Mouse (Mus musculus): ENCODE measurements around the gene Pkd1l3. TPM values are rescaled to one million over a fixed set of nuclear protein-coding genes. Genes with fewer than 3 reads are reported as not detected.
A peak's percentile ranks its signal among the peaks of the same experiment; 100 is the strongest.

Gene Pkd1l3
- polyA plus RNA-seq, 1 experiment from 2014 or later = 0.03 TPM

DNA sequence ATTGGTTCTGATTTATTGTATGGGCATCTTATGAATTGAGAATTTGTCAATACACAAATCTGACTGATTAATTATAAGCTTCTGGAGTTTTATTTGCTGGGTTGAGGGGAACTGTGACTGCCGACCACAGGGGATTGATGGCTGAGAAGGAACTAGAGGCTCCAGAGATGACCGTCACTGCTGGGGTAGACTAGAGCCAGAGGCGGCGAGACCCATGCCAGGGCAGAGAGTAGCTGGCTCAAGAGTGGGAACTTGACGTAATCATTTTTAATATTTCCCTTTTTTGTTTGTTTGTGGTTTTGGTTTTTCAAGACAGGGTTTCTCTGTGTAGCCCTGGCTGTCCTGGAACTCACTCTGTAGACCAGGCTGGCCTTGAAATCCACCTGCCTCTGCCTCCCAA, 72.9 kb downstream of the Pkd1l3 start:
- H3K36me3 ChIP-seq (replicated peaks) = peaks cover 6% of the 10 kb centered on the region
- no peaks in the 10 kb centered on the region for H3K9me3 ChIP-seq
- no peaks in the 10 kb centered on the region for H3K27me3 ChIP-seq (replicated peaks)
- H3K4me2 ChIP-seq = no peak overlapping the region
- no peak for ATAC-seq (replicated peaks)
- no peak overlapping the region for H3K27ac ChIP-seq
- H3K4me3 ChIP-seq = no peak overlapping the region
- peaks cover 23% of the 10 kb centered on the region for H3K4me1 ChIP-seq
- 91% methylated on average over 5 of the region's 5 CpGs for WGBS
- H3K9ac ChIP-seq = no peak overlapping the region

DNA sequence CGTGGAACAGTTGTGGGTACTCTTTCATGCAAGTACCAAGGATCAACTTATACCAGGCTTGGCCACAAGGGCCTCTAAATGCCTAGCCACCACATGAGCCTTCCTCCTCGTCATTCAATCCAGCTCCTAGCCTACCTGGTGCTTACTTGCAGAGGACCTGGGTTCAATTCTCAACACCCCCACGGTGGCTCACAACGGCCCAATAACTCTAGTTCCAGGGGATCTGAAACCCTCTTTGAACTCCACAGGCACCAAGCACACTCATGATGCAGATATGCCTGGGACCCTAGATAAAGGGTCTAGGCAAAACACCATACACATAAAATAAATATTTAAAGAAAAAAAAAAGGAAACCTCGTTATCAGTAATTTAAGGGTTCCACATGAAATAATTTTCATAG, 77.5 kb downstream of the Pkd1l3 start:
- Histone ChIP-seq H3K27ac (peak overlapping the region; percentile 25; the same call in 1 of the 2 replicates), H3K9me3 (no peaks in the 10 kb centered on the region), H3K27me3 (replicated peaks) (no peaks in the 10 kb centered on the region), H3K9ac (peak overlapping the region; percentile 95), H3K4me2 (peak overlapping the region; percentile 84), H3K4me3 (peak overlapping the region; percentile 92), H3K36me3 (replicated peaks) (no peaks in the 10 kb centered on the region), H3K4me1 (peaks cover 26% of the 10 kb centered on the region)
- 51% methylated on average over 5 of the region's 5 CpGs for WGBS
- no peak for ATAC-seq (replicated peaks)

DNA sequence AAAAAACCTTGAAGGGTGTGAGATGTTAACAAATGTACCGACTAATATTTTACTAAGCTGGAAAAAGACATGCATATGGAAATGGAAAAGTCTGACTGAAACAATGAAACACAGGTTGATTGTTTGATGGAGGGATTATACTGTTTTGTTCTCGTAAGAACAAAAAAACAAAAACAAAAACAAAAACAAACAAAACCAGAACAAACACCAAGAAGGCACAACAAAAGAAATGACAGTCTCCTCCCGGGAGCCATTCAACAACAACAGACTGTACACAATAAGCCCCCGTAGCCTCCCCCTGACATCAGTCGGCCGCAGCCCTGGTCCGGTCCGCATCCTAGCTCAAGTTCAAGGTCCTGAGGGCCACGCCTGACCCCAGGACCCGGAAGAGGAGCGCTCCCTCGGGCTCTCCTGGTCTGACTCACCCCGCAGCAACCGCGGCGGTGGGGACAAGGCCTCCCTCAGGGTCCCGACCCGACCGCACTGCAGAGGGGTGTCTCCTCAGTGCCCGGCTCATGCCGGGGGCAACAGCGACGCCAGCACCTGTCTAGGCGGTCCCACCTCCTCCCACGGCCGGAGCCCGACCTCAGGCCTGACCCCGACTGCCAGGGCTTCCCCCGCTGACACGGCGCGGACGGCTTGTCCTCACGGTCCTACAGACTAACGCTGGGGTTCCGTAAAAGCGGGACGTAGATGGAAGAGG, 78.3 kb downstream of the Pkd1l3 start:
- H3K27me3 ChIP-seq (replicated peaks) = no peaks in the 10 kb centered on the region
- peak overlapping the region; percentile 92 for H3K4me3 ChIP-seq
- H3K9ac ChIP-seq = peak overlapping the region; percentile 95
- H3K9me3 ChIP-seq = no peaks in the 10 kb centered on the region
- peak overlapping the region; percentile 87 for H3K27ac ChIP-seq
- ATAC-seq (replicated peaks) = peak; percentile 83
- peaks cover 26% of the 10 kb centered on the region for H3K4me1 ChIP-seq
- H3K36me3 ChIP-seq (replicated peaks) = no peaks in the 10 kb centered on the region
- H3K4me2 ChIP-seq = peak overlapping the region; percentile 84
- under 1% methylated on average over 38 of the region's 38 CpGs for WGBS

DNA sequence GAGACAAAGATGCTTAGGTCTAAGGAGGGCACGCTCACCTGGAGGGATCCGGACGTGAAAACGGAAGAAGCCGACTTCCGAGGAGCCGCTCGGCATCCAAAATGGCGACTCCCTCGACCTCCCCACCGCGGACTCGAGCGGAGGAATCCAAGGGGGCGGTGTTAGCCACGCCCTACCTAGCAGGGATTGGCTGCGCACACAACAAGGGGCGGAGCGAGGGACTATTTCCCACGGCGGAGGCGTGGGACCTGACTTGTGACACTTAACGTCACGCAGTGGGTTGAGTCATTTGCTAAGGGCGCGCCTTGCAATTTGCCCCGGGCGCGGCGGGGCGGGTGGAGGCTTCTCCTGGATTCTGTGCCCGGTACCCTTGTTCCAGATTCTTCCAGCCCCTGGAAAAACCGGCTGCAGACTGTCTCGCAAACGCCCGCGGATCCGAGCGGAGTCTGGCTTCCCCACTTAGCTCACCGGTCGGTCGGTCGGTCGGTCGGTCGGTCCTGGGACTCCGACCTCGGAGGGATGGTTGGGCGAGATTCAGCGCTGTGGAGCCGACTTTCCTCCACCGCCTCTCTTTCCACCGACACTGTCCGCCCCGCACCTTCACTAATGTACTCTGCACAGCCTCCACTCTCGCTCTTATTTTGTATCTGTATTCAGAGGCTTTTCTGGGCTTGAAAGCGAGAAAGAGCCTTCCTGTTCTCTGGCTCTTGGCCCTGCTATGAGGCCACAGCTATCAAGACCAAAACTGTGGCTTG, 79.0 kb downstream of the Pkd1l3 start, which contains the start of gene Ist1:
Gene Ist1, minus strand, starts transcription at position 115 of the 755 bp plus-strand sequence.
- ATAC-seq (replicated peaks) = peak; percentile 97
- Histone ChIP-seq H3K9ac (peak within 1 kb of the TSS; percentile 95), H3K27me3 (replicated peaks) (no peaks in the 10 kb centered on the region), H3K9me3 (no peaks in the 10 kb centered on the region), H3K27ac (peak within 1 kb of the TSS; percentile 87), H3K4me1 (peaks cover 26% of the 10 kb centered on the region), H3K4me3 (peak within 1 kb of the TSS; percentile 92), H3K36me3 (replicated peaks) (no peaks in the 10 kb centered on the region), H3K4me2 (peak within 1 kb of the TSS; percentile 84)
- under 1% methylated on average over 57 of the region's 57 CpGs for whole genome bisulfite sequencing

DNA sequence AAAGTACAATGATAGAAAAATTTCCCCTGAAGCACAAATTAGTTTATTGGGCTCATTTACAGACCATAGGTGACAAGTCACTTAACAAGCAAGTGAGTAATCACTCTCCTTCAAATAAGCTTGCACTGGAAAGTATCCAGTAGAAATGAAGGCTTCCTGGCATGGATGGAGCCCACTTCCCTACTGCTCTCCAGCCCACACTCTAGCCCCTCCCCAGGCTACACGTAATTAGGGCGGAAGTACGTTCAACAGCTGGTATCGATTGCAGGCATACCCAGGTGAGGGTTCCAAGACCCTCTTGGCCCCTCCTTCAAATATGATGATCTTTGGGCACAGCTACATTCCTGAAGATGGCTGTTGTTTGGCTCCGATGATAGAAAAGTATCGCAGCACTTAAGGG, 79.8 kb downstream of the Pkd1l3 start:
- Histone ChIP-seq H3K4me2 (peak overlapping the region; percentile 74), H3K36me3 (replicated peaks) (no peaks in the 10 kb centered on the region), H3K9ac (no peak overlapping the region), H3K27ac (no peak overlapping the region), H3K4me3 (peak overlapping the region; percentile 92; the same call in 1 of the 2 replicates), H3K4me1 (peaks cover 26% of the 10 kb centered on the region), H3K9me3 (no peaks in the 10 kb centered on the region), H3K27me3 (replicated peaks) (no peaks in the 10 kb centered on the region)
- 62% methylated on average over 6 of the region's 6 CpGs for WGBS
- ATAC-seq (replicated peaks) = no peak

DNA sequence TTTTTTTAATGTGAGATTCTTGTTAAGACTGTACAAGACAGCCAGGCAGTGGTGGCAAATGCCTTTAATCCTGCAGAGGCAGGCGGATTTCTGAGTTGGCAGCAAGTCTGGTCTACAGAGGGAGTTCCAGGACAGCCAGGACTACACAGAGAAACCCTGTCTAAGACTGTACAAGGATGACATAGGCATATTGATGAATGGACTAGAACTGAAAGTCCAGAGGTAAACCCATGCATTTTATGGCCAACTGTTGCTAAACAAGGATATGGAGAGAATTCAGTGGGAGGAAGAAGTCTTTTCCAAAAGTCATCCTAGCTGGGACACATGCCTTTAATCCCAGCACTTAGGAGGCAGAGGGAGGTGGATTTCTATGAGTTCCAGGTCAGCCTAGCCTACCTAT, 83.4 kb downstream of the Pkd1l3 start:
- no peaks in the 10 kb centered on the region for H3K9me3 ChIP-seq
- H3K36me3 ChIP-seq (replicated peaks) = no peaks in the 10 kb centered on the region
- H3K4me2 ChIP-seq = no peak overlapping the region
- H3K27ac ChIP-seq = no peak overlapping the region
- 82% methylated on average over 1 of the region's 1 CpGs for WGBS
- peaks cover 8% of the 10 kb centered on the region for H3K4me1 ChIP-seq
- ATAC-seq (replicated peaks) = no peak
- no peak overlapping the region for H3K9ac ChIP-seq
- H3K27me3 ChIP-seq (replicated peaks) = no peaks in the 10 kb centered on the region
- no peak overlapping the region for H3K4me3 ChIP-seq

DNA sequence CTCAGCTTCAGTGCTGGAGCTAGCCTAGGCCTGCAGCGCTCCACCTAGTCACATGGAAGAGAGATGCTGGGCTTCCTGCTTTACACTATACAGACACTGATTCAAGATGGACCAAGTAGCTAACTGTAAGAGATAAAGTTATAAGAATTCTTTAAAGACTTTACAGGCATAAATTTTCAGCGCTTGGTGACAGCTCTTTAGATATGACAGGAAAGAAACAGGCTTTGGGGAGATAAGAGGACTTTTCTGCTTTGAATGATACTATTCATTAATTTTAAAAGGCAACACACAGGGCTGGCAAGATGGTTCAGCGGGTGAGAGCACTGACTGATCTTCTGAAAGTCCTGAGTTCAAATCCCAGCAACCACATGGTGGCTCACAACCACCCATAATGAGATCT, 84.2 kb downstream of the Pkd1l3 start:
- H3K4me1 ChIP-seq = peaks cover 8% of the 10 kb centered on the region
- ATAC-seq (replicated peaks) = no peak
- H3K9me3 ChIP-seq = no peaks in the 10 kb centered on the region
- no peaks in the 10 kb centered on the region for H3K27me3 ChIP-seq (replicated peaks)
- no peak overlapping the region for H3K4me3 ChIP-seq
- H3K9ac ChIP-seq = no peak overlapping the region
- 80% methylated on average over 3 of the region's 3 CpGs for WGBS
- H3K4me2 ChIP-seq = no peak overlapping the region
- no peaks in the 10 kb centered on the region for H3K36me3 ChIP-seq (replicated peaks)
- no peak overlapping the region for H3K27ac ChIP-seq

DNA sequence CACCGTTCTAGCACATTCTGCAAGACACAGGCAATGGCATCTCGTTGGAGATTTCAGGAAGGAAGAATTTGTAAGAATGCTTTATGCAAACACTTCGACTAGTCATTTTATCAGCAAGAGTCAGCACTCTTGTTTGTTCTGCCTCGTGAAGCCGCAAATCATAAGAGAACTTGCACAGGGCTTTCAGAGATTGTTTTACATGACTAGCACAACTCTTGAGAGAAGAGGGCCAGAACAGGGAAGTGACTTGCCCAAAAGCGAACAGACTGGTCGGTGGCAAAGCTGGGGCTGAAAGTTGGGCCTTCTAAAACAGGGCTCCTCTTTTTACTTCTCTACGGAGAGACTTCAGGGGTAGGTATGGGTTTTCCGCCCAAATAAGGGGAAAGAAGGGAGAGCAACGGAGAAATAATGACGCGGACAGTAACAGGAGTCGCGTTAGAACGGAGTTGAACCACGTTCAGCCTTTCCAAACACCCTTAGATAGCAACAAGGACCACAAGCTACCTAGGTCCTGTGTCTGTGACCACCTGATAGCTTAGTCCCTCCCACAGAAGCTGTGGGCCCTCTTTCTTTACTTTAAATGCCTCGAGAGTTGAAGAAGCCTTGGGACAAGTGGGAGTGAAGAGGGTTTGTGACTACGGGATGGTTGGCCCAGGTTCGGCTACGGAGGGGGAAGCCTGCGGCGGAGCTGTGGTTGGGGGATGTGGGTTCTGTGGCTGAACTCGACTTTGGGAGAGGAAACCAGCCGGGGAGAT, 90.4 kb downstream of the Pkd1l3 start:
- H3K4me1 ChIP-seq = peaks cover 33% of the 10 kb centered on the region
- H3K36me3 ChIP-seq (replicated peaks) = peaks cover 12% of the 10 kb centered on the region; the same call in 1 of the 2 replicates
- H3K9ac ChIP-seq = peak overlapping the region; percentile 36
- H3K9me3 ChIP-seq = no peaks in the 10 kb centered on the region
- H3K4me2 ChIP-seq = peak overlapping the region; percentile 84
- 12% methylated on average over 24 of the region's 24 CpGs for WGBS
- peak overlapping the region; percentile 90 for H3K4me3 ChIP-seq
- H3K27ac ChIP-seq = peak overlapping the region; percentile 98
- no peaks in the 10 kb centered on the region for H3K27me3 ChIP-seq (replicated peaks)
- ATAC-seq (replicated peaks) = peak; percentile 31

DNA sequence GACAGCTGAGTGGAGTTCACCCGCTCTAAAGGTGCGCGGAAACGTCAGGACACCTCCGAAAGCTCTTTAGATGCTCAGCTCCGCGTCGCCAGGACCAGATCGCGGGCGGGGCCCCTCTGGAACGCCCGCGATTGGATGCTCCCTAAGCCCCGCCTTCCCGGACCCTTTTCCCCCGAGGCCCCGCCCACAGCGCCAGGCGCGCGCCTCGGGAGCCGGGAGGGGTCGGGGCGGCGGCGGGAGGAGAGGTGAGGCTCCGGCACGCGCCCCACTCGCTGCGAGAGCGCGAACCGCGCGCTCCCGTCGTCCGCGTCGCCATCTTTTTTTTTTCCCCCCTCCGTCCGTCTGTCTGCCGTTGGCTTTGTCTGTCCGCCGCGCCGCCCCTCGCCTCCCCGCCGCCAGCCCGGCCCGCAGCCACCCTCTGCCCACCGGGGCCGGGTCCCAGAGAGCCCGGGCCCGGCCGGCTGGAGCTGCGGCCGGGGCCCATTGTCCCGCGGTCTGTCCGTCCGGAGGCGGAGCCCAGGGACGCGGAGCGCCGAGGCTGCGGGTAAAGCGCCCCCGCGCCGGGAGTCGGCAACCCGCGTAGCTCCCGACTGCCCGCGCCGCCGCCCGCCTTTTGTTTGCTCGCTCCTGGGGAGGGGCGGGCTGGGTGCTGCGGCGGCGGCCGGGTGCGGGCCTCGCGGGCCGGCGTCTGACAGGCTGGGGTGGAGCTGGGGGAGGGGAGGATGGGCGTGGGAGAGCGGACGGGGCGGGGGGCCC, 91.2 kb downstream of the Pkd1l3 start, which contains the start of gene Zfp821:
Gene Zfp821, plus strand, starts transcription at position 227 of the 756 bp plus-strand sequence.
- H3K27me3 ChIP-seq (replicated peaks) = no peaks in the 10 kb centered on the region
- WGBS = under 1% methylated on average over 56 of the region's 100 CpGs
- no peaks in the 10 kb centered on the region for H3K9me3 ChIP-seq
- H3K9ac ChIP-seq = peak within 1 kb of the TSS; percentile 99
- H3K36me3 ChIP-seq (replicated peaks) = peaks cover 20% of the 10 kb centered on the region; the same call in 1 of the 2 replicates
- peak within 1 kb of the TSS; percentile 98 for H3K27ac ChIP-seq
- peak within 1 kb of the TSS; percentile 90 for H3K4me3 ChIP-seq
- peak; percentile 88 for ATAC-seq (replicated peaks)
- H3K4me2 ChIP-seq = peak within 1 kb of the TSS; percentile 84
- H3K4me1 ChIP-seq = peaks cover 35% of the 10 kb centered on the region

DNA sequence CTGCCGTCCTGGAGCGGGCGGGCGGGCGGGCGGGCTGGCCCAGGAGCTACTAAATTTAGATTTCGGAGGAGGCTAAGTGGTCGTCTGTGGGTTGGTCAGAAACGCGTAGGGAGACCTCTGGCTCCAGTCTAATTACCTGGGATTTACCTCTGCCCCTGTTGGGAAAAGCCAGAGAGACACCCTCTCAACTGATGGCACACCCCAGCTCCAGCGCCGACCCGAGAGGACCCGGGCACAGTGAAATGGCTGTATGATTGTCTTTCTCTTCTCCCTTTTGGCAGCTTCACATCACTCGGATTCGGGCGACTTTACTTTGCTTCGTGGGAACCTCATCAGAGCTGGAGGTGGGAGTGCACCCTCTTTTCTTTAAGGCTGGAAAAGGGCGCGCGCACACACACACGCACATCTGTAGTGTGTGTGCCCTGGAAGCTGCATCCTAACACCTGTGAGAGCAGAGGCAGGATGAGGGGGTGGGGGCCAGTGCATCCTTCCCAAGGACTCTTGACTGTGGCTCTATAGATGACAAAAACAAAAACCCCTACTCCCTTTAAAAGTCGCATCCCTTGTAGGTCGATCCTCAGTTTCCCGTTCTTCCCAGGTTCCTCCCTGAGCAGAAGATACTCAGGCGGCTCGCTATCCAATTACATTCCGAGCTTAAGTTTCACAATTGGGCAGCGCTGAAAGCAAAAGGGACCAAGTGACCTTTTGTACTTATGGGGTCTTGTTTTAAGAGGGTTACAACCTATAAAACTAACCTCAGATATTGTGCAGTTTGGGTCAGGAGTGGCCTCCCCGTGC, 92.0 kb downstream of the Pkd1l3 start:
- Histone ChIP-seq H3K36me3 (replicated peaks) (peaks cover 26% of the 10 kb centered on the region; the same call in 1 of the 2 replicates), H3K4me3 (peak overlapping the region; percentile 90), H3K4me2 (peak overlapping the region; percentile 84), H3K27me3 (replicated peaks) (no peaks in the 10 kb centered on the region), H3K9ac (peak overlapping the region; percentile 99), H3K27ac (peak overlapping the region; percentile 98), H3K4me1 (peaks cover 38% of the 10 kb centered on the region), H3K9me3 (no peaks in the 10 kb centered on the region)
- under 1% methylated on average over 30 of the region's 30 CpGs for WGBS
- peak; percentile 62 for ATAC-seq (replicated peaks)

DNA sequence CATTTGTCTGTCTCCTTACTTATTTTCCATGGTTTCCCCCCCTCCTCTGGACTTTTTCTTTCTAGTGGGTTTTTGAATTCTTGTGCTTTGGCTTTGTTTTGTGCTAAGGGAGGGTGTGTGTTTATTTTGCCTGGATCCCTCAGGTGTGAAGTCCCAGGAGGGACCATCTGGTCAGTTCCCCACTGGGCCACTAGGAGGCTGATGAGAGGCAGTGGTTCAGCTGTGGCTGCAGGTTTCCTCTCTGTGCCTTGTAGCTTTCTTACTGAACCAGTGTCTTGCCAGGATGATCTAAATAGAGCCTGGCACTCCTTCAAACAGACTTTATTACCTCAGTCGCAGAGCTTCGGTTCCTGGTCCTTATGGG, 92.5 kb downstream of the Pkd1l3 start:
- no peak; the same call in 1 of the 2 replicates for ATAC-seq (replicated peaks)
- Histone ChIP-seq H3K27ac (peak overlapping the region; percentile 98), H3K27me3 (replicated peaks) (no peaks in the 10 kb centered on the region), H3K4me2 (peak overlapping the region; percentile 84), H3K4me3 (peak overlapping the region; percentile 90), H3K9me3 (no peaks in the 10 kb centered on the region), H3K4me1 (peaks cover 38% of the 10 kb centered on the region), H3K36me3 (replicated peaks) (peaks cover 31% of the 10 kb centered on the region; the same call in 1 of the 2 replicates), H3K9ac (peak overlapping the region; percentile 99)
- 19% methylated on average over 2 of the region's 2 CpGs for WGBS

All from midbrain, embryonic 15.5 days (tissue).